Mouse (Mus musculus): Measurements from ENCODE around the gene Tada2b.

The Tada2b gene

DNA sequence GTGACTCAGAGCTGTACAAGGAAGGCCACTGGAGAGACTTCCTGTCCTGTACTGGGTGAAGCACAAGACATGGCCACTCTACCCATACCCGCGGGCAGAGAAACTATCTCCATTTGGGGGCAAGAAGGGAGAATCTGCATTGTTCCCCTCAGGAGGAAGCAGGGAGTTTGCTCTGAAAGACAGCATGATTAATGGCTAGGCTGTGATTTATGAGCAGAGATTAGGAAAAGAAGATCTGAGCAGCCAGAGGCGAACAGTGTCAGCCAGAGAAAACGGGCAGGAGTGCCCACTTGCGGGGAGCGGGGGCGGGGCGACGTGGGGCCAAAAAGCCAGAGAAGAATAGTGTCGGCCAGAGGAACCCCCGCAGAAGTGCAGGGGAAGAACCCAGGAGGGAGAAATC is 56.3 kb downstream of the Tada2b start:
- TF ChIP-seq CTCF (conservative IDR thresholded peaks at IDR 0.05; ENCODE audit: low read length) (no peak), POU5F1 (IDR thresholded peaks at IDR 0.05; ENCODE audit: borderline replicate concordance, low read length) (no peak), NANOG (IDR thresholded peaks at IDR 0.05; ENCODE audit: borderline replicate concordance, low read length) (no peak)
- Histone ChIP-seq H3K9me3 (ENCODE audit: low read length) (no peaks in the 10 kb centered on the region), H3K4me1 (replicated peaks; ENCODE audit: low read depth, low read length) (no peaks in the 10 kb centered on the region), H3K36me3 (ENCODE audit: insufficient read depth, low read length) (no peaks in the 10 kb centered on the region), H3K4me3 (replicated peaks; ENCODE audit: low read length) (no peak overlapping the region), H3K27me3 (ENCODE audit: insufficient read depth, low read length) (0 out of 2 replicates have a peak, but pooled peaks cover 3% of the 10 kb centered on the region)

DNA sequence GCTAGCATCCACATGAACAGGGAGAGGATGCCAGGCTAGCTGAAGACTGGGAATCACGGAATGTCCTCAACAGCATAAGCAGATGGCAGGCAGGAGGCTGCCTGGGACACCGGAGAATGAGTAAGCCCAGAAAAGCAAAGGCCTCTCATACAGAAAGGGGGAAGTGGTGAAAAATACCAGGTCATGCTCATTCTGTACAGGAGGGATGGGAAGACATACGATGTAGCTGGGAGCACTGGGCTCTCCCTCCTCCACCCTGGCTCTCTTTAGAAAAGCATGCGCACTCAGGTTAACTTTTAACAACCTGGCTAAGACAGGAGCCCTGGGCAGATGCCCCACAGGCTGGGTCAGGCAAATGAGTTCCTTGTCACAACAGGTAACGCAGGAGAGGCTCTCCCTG is 57.7 kb downstream of the Tada2b start:
- Histone ChIP-seq H3K27me3 (ENCODE audit: insufficient read depth, low read length) (0 out of 2 replicates have a peak, but pooled peaks cover 3% of the 10 kb centered on the region), H3K4me3 (replicated peaks; ENCODE audit: low read length) (no peak overlapping the region), H3K36me3 (ENCODE audit: insufficient read depth, low read length) (no peaks in the 10 kb centered on the region), H3K4me1 (replicated peaks; ENCODE audit: low read depth, low read length) (no peaks in the 10 kb centered on the region), H3K9me3 (ENCODE audit: low read length) (no peaks in the 10 kb centered on the region)
- no peak for TF ChIP-seq CTCF (conservative IDR thresholded peaks at IDR 0.05; ENCODE audit: low read length)
- no peak for TF ChIP-seq NANOG (IDR thresholded peaks at IDR 0.05; ENCODE audit: borderline replicate concordance, low read length)
- TF ChIP-seq POU5F1 (IDR thresholded peaks at IDR 0.05; ENCODE audit: borderline replicate concordance, low read length): no peak

DNA sequence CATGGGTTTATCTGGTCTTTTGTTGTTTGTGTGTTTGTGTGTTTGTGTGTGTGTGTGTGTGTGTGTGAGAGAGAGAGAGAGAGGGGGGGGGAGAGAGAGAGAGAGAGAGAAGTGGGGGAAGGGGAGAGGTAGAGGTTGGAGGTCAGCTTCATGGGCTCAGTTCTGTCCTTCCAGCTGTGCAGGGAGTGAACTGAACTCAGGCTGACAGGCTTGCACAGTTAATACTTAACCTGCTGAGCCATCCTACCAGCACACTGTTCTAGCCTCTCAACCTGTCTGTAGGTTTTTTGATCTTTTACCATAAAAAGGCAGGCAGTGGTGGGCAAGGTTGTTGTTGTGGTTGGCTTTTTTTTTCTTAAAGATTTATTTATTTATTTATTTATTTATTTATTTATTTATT is 59.4 kb downstream of the Tada2b start:
- TF ChIP-seq NANOG (IDR thresholded peaks at IDR 0.05; ENCODE audit: borderline replicate concordance, low read length) (no peak), POU5F1 (IDR thresholded peaks at IDR 0.05; ENCODE audit: borderline replicate concordance, low read length) (no peak), CTCF (conservative IDR thresholded peaks at IDR 0.05; ENCODE audit: low read length) (no peak)

More for the DNA sequence above, 59.4 kb downstream of the Tada2b start:
- 0 out of 2 replicates have a peak, but pooled peaks cover 3% of the 10 kb centered on the region for H3K27me3 ChIP-seq (ENCODE audit: insufficient read depth, low read length)
- H3K36me3 ChIP-seq (ENCODE audit: insufficient read depth, low read length): no peaks in the 10 kb centered on the region
- no peaks in the 10 kb centered on the region for H3K9me3 ChIP-seq (ENCODE audit: low read length)
- no peak overlapping the region for H3K4me3 ChIP-seq (replicated peaks; ENCODE audit: low read length)
- H3K4me1 ChIP-seq (replicated peaks; ENCODE audit: low read depth, low read length): no peaks in the 10 kb centered on the region

Data from E14TG2a.4 (cell line).